Mouse (Mus musculus) c-Kit-positive CD71-positive TER-119-positive erythroid progenitor cells, embryonic 14.5 days (primary cell): ENCODE data around the gene Nup210.
"Not testable (repeated sequence)": the region's sequence is repeated elsewhere in the genome, so short reads cannot be mapped to it uniquely, and the experiment has no call there.

Source experiments
- DNase-seq: peaks from one replicate; pipeline ENCODE4 v3.0.0-alpha.2; 2013; ENCODE audit warnings: low spot score

The Nup210 gene

DNA sequence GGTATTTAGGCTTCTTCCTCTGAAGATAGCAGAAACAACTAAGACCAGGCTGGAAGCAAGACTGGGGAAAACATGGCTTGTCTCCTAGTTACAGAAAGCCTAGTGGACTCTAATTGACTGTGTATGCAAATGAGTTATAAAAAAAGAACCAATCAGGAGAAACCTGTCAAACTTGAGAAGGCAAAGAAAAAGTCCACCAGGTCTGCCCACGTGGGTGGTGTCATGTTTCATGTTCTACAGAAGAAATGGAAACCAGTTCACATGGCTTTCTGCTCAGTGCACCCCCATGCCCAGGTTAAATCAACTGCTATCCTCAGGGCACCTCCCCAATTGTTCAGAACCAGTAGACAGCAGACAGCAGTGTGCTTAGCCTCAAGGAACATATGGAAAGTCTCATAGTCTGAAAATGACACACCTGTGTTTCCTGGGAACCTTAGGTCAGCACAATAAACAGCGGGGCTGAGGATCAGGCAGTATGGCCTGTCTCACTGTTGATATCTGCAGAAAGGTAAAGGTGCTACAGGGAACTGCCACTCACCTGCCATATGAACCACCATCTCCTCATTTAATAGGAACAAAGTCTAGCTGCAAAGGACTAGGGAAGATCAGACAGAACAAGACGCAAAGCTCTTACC, 11.7 kb downstream of the Nup210 start:
- DNase-seq = peak; percentile 58

GRCm38 (mm10) chr6:91103421-91103820, 13.2 kb downstream of the Nup210 start:
- not testable (repeated sequence) for DNase-seq

GRCm38 (mm10) chr6:91100621-91101020, 16.0 kb downstream of the Nup210 start:
- no peak for DNase-seq

DNA sequence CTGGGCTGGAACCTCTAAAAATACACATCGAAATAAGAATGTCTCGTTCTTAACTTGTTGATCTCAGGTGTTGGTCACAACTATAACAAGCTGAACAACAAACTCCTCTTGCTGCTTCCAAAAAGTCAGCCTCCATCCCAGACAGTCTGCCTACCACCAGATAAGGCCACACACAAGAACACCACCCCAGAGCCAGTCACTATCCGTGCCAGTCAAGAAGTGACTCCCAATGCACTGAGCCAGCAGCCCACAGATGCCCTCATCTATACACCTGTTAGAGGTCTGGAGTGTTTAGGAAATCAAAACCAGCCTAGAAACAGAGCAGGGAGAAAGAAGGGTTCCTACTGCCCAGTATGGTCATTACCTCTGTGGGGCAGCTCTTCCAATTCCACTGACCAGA, 18.8 kb downstream of the Nup210 start:
- no peak for DNase-seq

- DNase-seq = no peak
These were observed 21.5 kb downstream of the Nup210 start for GRCm38 (mm10) chr6:91095072-91095601.

- no peak for DNase-seq
These were observed 24.3 kb downstream of the Nup210 start for GRCm38 (mm10) chr6:91092216-91092899.

- DNase-seq = peak; percentile 37
These were observed 31.3 kb downstream of the Nup210 start for GRCm38 (mm10) chr6:91085114-91085892.

DNA sequence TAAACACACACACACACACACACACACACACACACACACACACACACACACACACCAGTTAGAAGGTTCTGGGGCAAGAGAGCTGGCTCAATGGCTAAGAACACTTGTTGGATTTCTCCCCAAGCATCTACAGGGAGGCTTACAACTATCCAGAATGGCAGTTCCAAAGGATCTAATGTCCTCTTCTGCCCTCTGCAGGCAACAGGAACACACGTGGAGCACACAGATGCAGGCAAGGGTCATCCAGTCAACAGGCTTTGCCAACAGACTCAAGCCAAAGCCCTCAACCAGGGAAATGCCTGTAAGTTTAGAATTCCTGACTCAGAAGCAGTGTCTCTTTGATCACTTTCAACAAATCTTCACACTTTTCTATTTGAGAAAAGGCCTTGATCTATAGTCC, 36.6 kb downstream of the Nup210 start:
- no peak for DNase-seq

GRCm38 (mm10) chr6:91076249-91076648, 40.4 kb downstream of the Nup210 start:
- no peak for DNase-seq

DNA sequence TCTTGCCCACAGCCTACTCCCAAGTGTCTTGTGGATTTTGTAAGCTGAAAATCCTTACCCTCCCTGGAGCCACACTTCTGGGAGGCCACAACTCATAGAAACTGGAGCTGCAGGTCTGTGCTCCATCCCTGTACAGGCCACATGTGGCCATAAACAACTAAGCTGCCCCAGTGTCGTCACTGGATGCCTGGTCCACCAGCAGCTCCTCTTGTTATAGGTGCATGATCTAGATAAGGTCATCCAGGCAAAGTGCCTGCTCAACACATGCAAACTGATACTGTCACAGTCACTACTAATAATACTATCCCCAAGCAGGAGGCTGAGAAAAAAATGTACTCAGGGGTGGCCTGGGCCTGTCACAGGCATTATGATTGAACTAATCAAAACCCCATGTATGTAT, 48.1 kb downstream of the Nup210 start:
- DNase-seq = no peak

GRCm38 (mm10) chr6:91067048-91067447, 49.6 kb downstream of the Nup210 start:
- DNase-seq = no peak

DNA sequence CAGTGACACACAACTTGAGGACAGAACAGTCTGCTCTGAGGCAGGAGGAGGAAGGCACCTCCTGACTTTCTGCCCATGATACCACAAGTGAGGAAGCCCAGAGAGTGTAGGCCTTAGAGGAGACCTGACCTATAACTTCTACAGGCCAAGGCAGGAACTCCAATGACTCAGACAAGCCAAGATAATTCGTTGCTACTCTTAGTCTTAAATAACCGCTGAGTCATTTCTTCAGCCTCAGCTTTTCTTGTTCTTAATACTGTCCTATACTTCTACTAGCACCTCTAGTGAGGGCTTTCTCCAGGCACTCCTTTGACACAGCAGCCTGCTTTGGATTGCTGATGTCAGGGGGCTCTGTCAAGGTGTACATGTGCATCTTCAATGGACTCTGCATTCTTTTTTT, 55.3 kb downstream of the Nup210 start:
- no peak for DNase-seq

DNA sequence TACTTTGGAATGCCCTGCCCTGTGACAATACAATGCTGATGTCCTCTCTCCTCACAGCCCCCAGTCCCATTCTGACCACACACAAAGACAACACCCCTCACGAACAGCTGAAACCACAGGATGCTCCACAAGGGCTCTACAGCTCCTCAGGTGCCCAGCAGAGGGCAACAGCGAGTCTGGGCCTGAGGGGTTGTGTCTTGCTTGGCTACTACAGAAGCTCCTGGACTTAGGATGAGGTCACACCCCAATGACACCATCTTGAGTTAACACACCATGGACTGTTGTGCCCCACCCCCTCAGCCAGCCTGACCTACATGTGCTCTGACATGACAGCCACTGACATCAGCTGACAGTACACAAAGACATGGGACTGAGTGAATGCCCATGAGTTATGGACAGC, 56.9 kb downstream of the Nup210 start:
- peak; percentile 18 for DNase-seq

DNA sequence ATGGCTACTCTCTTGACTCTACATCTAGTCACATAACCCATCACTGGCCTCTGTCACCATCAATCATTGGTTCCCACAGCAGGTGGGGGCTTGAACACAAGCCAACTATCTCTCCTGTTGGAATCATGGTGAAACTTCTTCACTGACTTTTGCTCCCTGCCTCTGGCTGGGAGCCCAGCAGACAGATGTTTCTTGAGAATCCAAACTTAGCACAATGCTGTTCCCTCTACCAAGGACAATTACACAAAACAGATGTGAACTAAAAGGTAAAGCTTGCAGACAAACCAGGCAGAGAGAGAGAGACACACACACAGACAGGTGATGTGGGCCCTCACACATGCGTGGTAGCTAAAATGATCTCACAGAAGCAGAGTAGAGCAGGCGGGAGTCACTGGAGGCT, 58.6 kb downstream of the Nup210 start:
- DNase-seq = no peak

DNA sequence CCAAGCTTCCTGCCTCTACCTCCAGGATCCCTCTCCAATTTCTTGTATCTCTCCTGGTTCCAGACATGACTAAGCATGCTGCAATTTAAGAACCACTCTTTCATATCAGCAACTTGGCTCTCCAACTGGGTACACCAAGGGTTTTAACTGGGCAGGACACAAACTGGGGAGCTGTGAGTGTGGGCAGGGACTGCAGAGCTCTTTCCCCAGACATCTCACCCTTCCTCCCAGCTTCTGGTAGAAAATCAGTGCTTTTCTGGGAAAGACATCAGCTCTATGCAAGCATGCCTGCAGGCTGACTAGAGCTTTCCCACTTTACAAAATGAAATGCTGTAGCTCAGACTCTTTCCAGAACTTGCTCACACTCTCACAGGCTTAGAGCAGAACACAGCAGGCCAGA, 60.3 kb downstream of the Nup210 start:
- no peak for DNase-seq

DNA sequence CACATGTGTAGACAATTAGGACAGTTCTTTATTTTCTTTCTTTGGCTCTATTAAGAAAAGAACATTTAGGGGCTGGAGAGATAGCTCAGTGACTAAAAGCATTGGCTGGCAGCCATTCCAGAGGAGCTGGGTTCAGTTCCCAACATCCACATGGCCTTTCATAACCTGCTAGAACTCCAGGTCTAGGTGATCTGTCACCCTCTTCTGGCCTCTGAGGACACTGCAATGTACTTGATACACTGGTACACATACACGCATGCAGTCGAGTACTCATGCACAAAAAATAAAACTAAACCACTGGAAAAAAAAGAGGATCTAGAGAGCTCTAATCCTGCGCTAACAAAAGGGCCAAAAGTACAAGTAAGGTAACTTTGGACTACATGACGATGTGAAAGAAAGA, 64.1 kb downstream of the Nup210 start:
- DNase-seq = no peak

DNA sequence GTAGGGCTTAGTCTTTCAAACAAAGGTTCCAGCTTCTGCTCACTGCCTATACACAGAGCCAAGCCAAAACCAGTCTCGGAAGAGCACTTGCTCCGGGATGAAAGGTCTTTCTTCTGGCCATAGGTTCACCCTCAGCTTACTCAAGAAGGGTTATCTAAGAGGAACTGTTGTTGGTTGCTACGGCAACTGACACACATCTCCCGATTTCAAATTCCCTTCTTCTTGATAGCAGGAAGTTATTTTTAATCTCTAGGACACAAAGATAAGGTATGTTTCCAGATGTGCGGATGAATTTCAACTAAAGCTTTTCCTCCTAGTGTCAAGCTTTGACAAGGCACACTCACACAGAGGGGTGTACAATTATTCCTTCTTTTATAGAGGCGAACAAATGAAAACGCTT, 68.6 kb downstream of the Nup210 start:
- no peak for DNase-seq

DNA sequence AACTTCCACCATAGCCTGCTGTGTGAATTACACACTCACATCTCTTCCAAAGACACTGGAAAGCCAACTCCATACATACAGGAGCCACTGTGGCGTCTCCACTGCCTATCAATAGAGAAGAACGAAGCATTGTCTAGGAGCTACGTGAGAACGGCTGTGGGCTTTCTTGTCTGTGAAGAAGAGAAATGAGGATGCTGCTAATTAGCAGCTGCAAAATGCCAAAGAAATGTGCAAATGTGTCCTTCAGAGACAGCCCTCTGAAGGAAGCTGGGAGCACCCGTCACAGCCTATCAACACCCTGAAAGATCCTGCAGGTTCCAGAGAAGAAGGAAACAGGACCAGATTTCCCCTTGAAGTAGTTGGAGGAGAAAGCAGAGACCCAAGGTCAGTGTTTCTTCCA, 69.2 kb downstream of the Nup210 start:
- DNase-seq = no peak

DNA sequence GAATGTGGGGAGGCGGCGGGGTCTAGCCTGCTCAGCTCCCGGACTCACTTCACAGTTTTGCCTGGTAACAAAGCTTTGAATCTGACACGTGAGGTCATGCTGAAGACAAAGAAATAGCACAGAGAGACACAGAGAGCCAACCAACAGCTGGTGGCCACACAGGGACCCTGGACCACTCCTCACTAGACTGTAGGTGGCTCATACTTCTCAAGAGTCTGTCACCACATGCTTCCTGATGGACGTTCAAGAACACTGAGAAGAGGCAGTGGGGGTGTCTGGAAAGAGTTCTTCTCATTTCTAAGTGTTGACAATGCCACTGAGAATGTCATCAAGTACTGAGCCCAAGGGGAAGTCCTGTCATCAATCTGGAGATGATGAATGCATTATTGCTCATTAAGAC, 70.4 kb downstream of the Nup210 start:
- no peak for DNase-seq

DNA sequence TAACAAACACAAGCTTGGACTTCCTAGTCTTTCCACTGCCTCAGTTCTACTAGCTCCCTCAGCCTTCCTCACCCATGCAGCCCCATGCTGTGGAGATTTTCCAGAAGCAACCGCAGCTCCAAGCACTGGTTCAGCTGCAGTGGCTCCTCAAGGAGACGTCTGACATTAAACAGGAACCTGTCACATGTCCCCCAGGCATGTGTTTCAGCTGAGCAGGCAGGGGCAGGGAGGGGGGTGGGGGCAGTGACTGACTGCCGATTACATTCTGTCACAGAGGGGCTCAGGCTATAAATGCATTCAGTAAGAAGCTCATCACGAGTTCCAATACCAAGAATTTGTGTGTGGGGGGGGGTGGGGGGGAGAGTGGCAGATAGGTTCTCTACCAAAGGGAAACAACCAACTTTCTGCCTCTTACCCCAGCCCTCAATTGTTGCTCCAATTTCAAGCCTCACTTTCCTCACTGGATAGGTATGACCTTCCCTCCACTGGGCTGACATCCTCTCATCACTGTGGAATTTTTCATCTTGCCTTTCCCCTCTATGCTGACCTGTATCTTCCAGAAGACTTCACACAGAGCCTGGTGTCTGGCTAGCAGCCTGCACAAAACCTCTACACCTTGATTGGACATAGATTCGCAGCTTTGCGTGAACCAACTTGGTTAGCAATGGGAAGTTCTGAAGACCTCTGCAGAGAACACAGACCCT, 71.8 kb downstream of the Nup210 start:
- DNase-seq = no peak

GRCm38 (mm10) chr6:91041287-91041686, 75.3 kb downstream of the Nup210 start:
- DNase-seq = no peak

DNA sequence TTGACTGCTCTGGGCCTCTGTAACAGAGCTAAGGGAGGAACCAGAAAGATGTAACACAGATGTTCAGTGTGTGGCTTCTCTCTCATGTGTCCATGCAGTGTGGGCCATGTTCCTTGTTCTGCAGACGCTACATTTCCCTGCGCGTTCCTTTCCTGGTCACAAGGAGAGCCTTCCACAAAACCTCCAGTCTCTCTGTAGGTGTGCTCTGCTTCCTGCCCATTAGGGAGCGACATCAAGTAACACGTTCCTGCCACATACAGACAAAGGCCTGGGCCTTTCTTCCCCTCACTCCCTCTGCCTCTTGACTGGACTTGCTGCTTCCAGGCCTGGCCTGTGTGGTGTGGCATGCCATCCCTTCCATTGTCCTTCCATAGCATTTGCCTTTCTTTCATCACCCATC, 88.4 kb downstream of the Nup210 start:
- no peak for DNase-seq
